Mouse (Mus musculus) hindbrain, embryonic 13.5 days (tissue): ENCODE measurements around the gene Ciao2b. TPM values are rescaled to one million over a fixed set of nuclear protein-coding genes. Genes with fewer than 3 reads are reported as not detected.
A peak's percentile ranks its signal among the peaks of the same experiment; 100 is the strongest.

Experiments
- ATAC-seq: fragments of 200-750 bp; cut with Nextera tagmentation; 2 replicates; pipeline ENCODE4 v1.8.0; 2017; ENCODE audit warnings: moderate TSS enrichment; ENCODE audit not compliant: low FRiP score
- H3K27ac ChIP-seq: fragments of 300-500 bp; sonication (generic); 2 replicates; pipeline ENCODE4 v1.5.1; 2015; ENCODE audit warnings: inconsistent platforms, mild to moderate bottlenecking, moderate library complexity
- H3K27me3 ChIP-seq: fragments of 300-500 bp; sonication (generic); 2 replicates; pipeline ENCODE4 v1.6.1; 2015; ENCODE audit warnings: mild to moderate bottlenecking, inconsistent platforms
- H3K36me3 ChIP-seq: fragments of 300-500 bp; sonication (generic); 2 replicates; pipeline ENCODE4 v1.6.1; 2015; ENCODE audit warnings: mild to moderate bottlenecking, inconsistent platforms
- H3K4me1 ChIP-seq: fragments of 300-500 bp; sonication (generic); replicated peaks from 2 replicates; pipeline ENCODE4 v1.6.1; 2015; ENCODE audit warnings: inconsistent platforms
- H3K4me2 ChIP-seq: fragments of 300-500 bp; sonication (generic); 2 replicates; pipeline ENCODE4 v1.6.1; 2015; ENCODE audit warnings: inconsistent platforms, mild to moderate bottlenecking, moderate library complexity
- H3K4me3 ChIP-seq: fragments of 300-500 bp; sonication (generic); 2 replicates; pipeline ENCODE4 v1.5.1; 2015; ENCODE audit warnings: mild to moderate bottlenecking, inconsistent platforms
- H3K9ac ChIP-seq: fragments of 300-500 bp; sonication (generic); 2 replicates; pipeline ENCODE4 v1.6.1; 2015; ENCODE audit warnings: mild to moderate bottlenecking, inconsistent platforms
- H3K9me3 ChIP-seq: fragments of 300-500 bp; sonication (generic); 2 replicates; pipeline ENCODE4 v1.6.1; 2016; ENCODE audit warnings: inconsistent platforms
- WGBS: fragments of 180-500 bp; shearing (Covaris S2); methylation state at CpG from one replicate; pipeline ENCODE4 v1.1.7; 2015; 5-methylcytosine and 5-hydroxymethylcytosine counted together
- polyA plus RNA-seq: library from polyadenylated mRNA; unstranded; fragments of >200 nt; fragmentation: Nextera tagmentation; extraction: Ambion mirVana; gene quantifications from 2 replicates; pipeline ENCODE4 v1.2.1, GENCODE M21; 2015

Gene Ciao2b
- polyA plus RNA-seq, 1 experiment from 2014 or later: 134 TPM

- Histone ChIP-seq H3K27me3 (0 out of 2 replicates have a peak, but pooled peaks cover 3% of the 10 kb centered on the region), H3K9me3 (no peaks in the 10 kb centered on the region), H3K9ac (no peak overlapping the region), H3K4me1 (peaks cover 6% of the 10 kb centered on the region), H3K36me3 (no peaks in the 10 kb centered on the region), H3K4me2 (no peak overlapping the region), H3K27ac (no peak overlapping the region), H3K4me3 (no peak overlapping the region)
- ATAC-seq: no peak
- 81% methylated on average over 8 of the region's 8 CpGs for WGBS
Observed at GRCm38 (mm10) chr8:104609222-104609621, 32.5 kb downstream of the Ciao2b start.

DNA sequence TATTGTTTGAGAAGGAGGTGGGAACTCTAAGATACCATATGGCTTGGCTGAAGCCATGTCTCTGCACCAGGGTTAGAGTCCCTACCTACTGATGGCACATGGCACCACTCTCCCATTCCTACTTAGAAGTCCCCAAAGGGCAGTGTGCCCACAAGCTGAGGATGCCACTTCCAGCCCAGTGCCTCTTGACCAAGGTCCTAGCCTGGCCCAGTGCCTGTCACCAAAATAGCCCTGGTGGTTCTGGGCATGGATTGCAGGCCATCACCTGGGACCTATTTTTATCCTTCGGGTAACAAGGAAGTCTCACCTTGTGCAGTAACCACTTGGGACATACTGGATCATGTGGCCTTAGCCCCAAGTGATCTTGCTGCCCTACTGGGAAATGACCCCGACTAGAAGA is 33.8 kb downstream of the Ciao2b start:
- no peak overlapping the region for H3K9ac ChIP-seq
- no peak for ATAC-seq
- WGBS: 83% methylated on average over 2 of the region's 2 CpGs

GRCm38 (mm10) chr8:104606329-104606728 is 35.4 kb downstream of the Ciao2b start:
- ATAC-seq: no peak
- 56% methylated on average over 6 of the region's 6 CpGs for WGBS

More for the DNA sequence above, 33.8 kb downstream of the Ciao2b start:
- H3K4me1 ChIP-seq: peaks cover 8% of the 10 kb centered on the region
- no peak overlapping the region for H3K4me3 ChIP-seq
- H3K36me3 ChIP-seq: no peaks in the 10 kb centered on the region
- no peak overlapping the region for H3K27ac ChIP-seq
- H3K27me3 ChIP-seq: 0 out of 2 replicates have a peak, but pooled peaks cover 3% of the 10 kb centered on the region
- H3K4me2 ChIP-seq: no peak overlapping the region
- H3K9me3 ChIP-seq: no peaks in the 10 kb centered on the region

GRCm38 (mm10) chr8:104603245-104603593 is 38.5 kb downstream of the Ciao2b start:
- WGBS: 71% methylated on average over 4 of the region's 4 CpGs
- ATAC-seq: no peak
- H3K27me3 ChIP-seq: peaks cover 19% of the 10 kb centered on the region
- no peak overlapping the region for H3K4me3 ChIP-seq
- no peaks in the 10 kb centered on the region for H3K36me3 ChIP-seq
- no peaks in the 10 kb centered on the region for H3K9me3 ChIP-seq
- no peak overlapping the region for H3K9ac ChIP-seq
- H3K4me1 ChIP-seq: peaks cover 11% of the 10 kb centered on the region; the same call in 1 of the 2 replicates
- no peak overlapping the region for H3K4me2 ChIP-seq
- no peak overlapping the region for H3K27ac ChIP-seq

More at GRCm38 (mm10) chr8:104606329-104606728, 35.4 kb downstream of the Ciao2b start:
- no peak overlapping the region for H3K4me3 ChIP-seq
- no peak overlapping the region for H3K4me2 ChIP-seq
- peaks cover 11% of the 10 kb centered on the region for H3K27me3 ChIP-seq
- H3K27ac ChIP-seq: no peak overlapping the region
- no peaks in the 10 kb centered on the region for H3K9me3 ChIP-seq
- H3K4me1 ChIP-seq: peaks cover 17% of the 10 kb centered on the region
- H3K9ac ChIP-seq: no peak overlapping the region
- no peaks in the 10 kb centered on the region for H3K36me3 ChIP-seq

- Histone ChIP-seq H3K9ac (no peak overlapping the region), H3K4me3 (peak overlapping the region; percentile 13), H3K27me3 (peaks cover 19% of the 10 kb centered on the region), H3K27ac (no peak overlapping the region), H3K4me1 (peaks cover 11% of the 10 kb centered on the region; the same call in 1 of the 2 replicates), H3K9me3 (no peaks in the 10 kb centered on the region), H3K36me3 (no peaks in the 10 kb centered on the region), H3K4me2 (peak overlapping the region; percentile 46)
- WGBS: 18% methylated on average over 21 of the region's 21 CpGs
- ATAC-seq: peak; percentile 93
Observed at GRCm38 (mm10) chr8:104602468-104603244, 39.1 kb downstream of the Ciao2b start.

DNA sequence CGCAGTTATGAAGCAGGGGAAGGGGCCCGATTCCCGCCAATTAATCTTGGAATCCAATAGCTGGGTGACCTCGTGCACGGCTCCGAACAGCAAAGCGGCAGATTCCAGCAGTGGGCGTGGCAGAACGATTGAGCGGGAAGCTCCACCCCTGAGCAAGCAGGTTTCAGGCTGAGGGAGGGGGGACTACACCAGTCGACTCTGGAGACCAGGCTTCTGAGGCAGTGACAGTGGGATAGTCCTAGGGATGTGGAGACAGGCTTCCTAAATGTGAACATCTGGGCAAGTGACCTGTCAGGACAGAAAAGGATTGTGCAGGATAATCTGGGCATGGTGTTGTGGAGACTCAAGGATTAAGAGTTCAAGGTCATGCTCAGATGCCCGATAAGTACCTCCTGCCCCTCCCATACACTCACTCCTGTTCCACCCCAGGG is 39.8 kb downstream of the Ciao2b start:
- Histone ChIP-seq H3K27me3 (peaks cover 19% of the 10 kb centered on the region), H3K4me2 (peak overlapping the region; percentile 46), H3K4me1 (peaks cover 11% of the 10 kb centered on the region; the same call in 1 of the 2 replicates), H3K9ac (peak overlapping the region; percentile 24; the same call in 1 of the 2 replicates), H3K27ac (no peak overlapping the region), H3K4me3 (peak overlapping the region; percentile 13), H3K9me3 (no peaks in the 10 kb centered on the region), H3K36me3 (no peaks in the 10 kb centered on the region)
- ATAC-seq: peak; percentile 38
- WGBS: under 1% methylated on average over 12 of the region's 12 CpGs

DNA sequence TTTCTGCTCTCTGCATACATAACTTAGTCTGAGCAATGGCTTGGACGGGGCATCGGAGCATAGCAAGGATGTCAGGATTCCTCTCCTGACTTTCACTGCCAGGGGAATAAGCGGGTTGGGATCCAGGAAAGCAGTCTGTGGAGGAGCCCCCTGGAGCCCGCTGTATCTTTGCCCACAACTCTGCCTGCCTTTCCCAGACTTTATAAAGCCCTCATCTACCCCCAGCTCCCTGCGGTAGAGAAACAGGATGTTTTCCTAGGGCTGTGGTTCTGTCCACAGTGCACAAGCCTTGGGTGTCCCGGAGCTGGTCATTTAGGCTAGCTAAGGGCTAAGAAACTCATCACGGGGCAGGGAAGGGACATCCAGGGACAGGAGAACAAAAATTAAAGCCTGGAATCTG is 40.4 kb downstream of the Ciao2b start:
- Histone ChIP-seq H3K4me3 (no peak overlapping the region), H3K4me2 (no peak overlapping the region), H3K9ac (no peak overlapping the region), H3K9me3 (no peaks in the 10 kb centered on the region), H3K27me3 (peaks cover 19% of the 10 kb centered on the region), H3K4me1 (peaks cover 11% of the 10 kb centered on the region; the same call in 1 of the 2 replicates), H3K36me3 (peaks cover 5% of the 10 kb centered on the region), H3K27ac (no peak overlapping the region)
- WGBS: 13% methylated on average over 7 of the region's 7 CpGs
- ATAC-seq: no peak

GRCm38 (mm10) chr8:104598496-104598895 is 43.3 kb downstream of the Ciao2b start:
- Histone ChIP-seq H3K36me3 (peaks cover 30% of the 10 kb centered on the region), H3K4me1 (peaks cover 11% of the 10 kb centered on the region; the same call in 1 of the 2 replicates), H3K9me3 (no peaks in the 10 kb centered on the region), H3K27ac (no peak overlapping the region), H3K4me2 (no peak overlapping the region), H3K4me3 (no peak overlapping the region), H3K27me3 (peaks cover 16% of the 10 kb centered on the region), H3K9ac (no peak overlapping the region)
- 71% methylated on average over 6 of the region's 6 CpGs for WGBS
- no peak for ATAC-seq

DNA sequence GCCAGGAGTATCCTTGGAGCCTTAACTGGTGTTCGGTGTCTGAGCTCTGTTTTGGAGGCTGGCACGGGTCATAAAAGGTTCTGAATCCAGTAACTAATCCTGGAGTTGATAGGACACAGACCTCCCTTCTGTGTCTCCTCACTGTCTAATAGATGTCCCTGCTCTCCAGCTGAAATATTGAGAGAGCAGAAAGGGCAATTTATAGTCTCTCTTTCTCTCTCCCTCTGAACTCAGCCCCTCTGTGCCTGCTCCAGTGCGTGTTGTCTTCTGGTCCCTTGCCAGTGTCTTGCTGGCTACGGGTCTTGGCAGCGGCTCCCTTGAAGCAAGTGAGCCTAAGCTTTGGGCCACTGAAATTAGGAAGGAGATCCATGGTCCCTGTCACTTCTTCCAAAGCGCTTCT is 44.1 kb downstream of the Ciao2b start:
- 90% methylated on average over 6 of the region's 6 CpGs for WGBS
- no peaks in the 10 kb centered on the region for H3K9me3 ChIP-seq
- H3K4me2 ChIP-seq: no peak overlapping the region
- no peak for ATAC-seq
- peaks cover 16% of the 10 kb centered on the region for H3K27me3 ChIP-seq
- H3K4me1 ChIP-seq: peaks cover 9% of the 10 kb centered on the region
- H3K27ac ChIP-seq: no peak overlapping the region
- no peak overlapping the region for H3K9ac ChIP-seq
- peaks cover 31% of the 10 kb centered on the region for H3K36me3 ChIP-seq
- H3K4me3 ChIP-seq: no peak overlapping the region

DNA sequence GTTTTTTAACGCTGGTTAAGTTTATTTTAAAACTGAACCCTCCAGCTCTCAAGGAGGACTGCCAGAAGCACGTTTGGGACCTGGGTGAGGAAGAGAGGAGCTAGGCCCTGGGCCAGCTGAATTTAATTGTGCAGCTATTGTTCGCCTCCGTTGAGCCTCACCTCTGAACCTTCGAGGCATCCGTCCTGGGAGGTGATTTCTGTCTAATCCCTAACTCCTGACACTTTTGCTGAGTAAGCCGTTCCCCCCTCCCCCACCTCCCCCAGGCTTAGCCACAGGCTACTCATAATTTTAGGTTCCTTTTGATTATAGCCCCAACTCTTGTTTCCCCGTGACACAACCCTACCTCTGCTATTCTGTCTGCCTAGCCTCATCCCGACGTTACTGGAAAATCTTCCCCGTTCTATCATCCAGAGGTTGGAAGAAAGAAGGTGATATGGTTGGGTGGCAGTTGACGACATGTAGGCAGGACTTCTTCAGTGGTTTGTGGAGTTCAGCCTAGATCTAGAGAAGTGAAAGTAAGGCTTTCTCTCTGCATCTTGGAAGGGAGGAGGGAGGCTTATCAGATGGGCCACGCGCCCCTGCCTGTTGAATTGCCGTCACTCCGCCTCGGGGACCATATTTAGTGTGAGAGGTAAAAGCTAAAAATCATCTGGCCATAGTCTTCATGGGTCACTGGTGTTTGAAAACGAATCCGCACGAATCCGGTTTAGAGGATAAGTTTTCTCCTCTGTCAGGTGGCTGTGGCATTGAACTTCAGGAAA is 45.8 kb downstream of the Ciao2b start:
- H3K9me3 ChIP-seq: no peaks in the 10 kb centered on the region
- no peak overlapping the region for H3K27ac ChIP-seq
- peaks cover 31% of the 10 kb centered on the region for H3K36me3 ChIP-seq
- peaks cover 5% of the 10 kb centered on the region; the same call in 1 of the 2 replicates for H3K27me3 ChIP-seq
- no peak overlapping the region for H3K4me2 ChIP-seq
- no peak overlapping the region for H3K9ac ChIP-seq
- H3K4me1 ChIP-seq: peaks cover 12% of the 10 kb centered on the region
- no peak for ATAC-seq
- H3K4me3 ChIP-seq: no peak overlapping the region
- 90% methylated on average over 21 of the region's 21 CpGs for WGBS

DNA sequence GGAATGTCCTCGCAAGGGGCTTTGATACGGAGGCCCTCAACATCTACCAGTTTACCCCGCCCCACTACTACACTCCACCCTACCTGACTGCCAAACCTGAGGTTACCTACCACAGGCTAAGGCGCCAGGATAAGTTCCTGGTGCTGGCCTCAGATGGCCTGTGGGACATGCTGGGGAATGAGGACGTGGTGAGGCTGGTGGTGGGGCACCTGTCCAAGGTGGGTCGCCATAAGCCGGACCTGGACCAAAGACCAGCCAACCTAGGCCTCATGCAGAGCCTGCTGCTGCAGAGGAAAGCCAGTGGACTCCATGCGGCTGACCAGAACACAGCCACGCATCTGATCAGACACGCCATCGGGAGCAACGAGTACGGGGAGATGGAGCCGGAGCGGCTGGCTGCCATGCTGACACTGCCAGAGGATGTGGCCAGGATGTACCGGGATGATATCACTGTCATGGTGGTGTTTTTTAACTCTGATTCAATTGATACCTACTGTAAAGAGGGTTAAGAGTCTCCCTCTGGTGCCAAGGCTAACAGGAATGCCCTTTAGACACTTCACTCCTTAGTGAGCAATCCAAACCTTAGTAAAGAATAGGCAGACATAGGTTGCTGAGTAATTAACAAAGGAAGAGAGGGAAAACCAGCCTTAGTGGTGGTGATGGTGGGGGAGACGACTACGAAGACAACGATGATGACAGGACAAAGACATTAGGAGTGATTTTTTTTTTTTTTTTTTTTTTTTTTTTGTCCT is 47.0 kb downstream of the Ciao2b start:
- no peak for ATAC-seq
- H3K27ac ChIP-seq: no peak overlapping the region
- no peak overlapping the region for H3K4me3 ChIP-seq
- peak overlapping the region; percentile 36; the same call in 1 of the 2 replicates for H3K9ac ChIP-seq
- H3K4me1 ChIP-seq: peaks cover 15% of the 10 kb centered on the region
- WGBS: 93% methylated on average over 19 of the region's 19 CpGs
- H3K4me2 ChIP-seq: no peak overlapping the region
- H3K36me3 ChIP-seq: peaks cover 31% of the 10 kb centered on the region
- no peaks in the 10 kb centered on the region for H3K27me3 ChIP-seq
- H3K9me3 ChIP-seq: no peaks in the 10 kb centered on the region
